In genomic region chr5:136862806-136863205, GRCm38 (mm10) we compare ENCODE assay signal across 13 mouse cellular contexts. TPM values are rescaled to one million over a fixed set of nuclear protein-coding genes. Genes with fewer than 3 reads are reported as not detected.
A peak's percentile ranks its signal among the peaks of the same experiment; 100 is the strongest.
DNase-seq lines count a peak whose midpoint lies in the region; ATAC-seq lines count a peak whose summit lies in the region.
"Had no signal": no experiment of that assay in that cellular context is flagged by ENCODE, and none has a peak within 500 bp of the region (broad histone marks: within the 10 kb centered on the region; RNA-seq: fewer than 3 reads in every experiment).

No protein-coding gene starts in this region.

- 64% methylated on average over 4 of the region's 4 CpGs for WGBS in heart, embryonic 14.5 days
- 59% methylated on average over 4 of the region's 4 CpGs for WGBS in midbrain, embryonic 10.5 days
- WGBS in midbrain, embryonic 16.5 days = 65% methylated on average over 4 of the region's 4 CpGs
- WGBS in limb, embryonic 11.5 days = 35% methylated on average over 4 of the region's 4 CpGs

- DNase-seq in heart, adult 9 months (ENCODE audit: low spot score in 2 of 2) = no peak
- no peak for DNase-seq in midbrain, embryonic 10.5 days (ENCODE audit: low spot score)
- peak; percentile 41 for DNase-seq in limb, embryonic 11.5 days (ENCODE audit: low spot score)
- DNase-seq in thymus, postnatal 36 days = peak; percentile 27 to 49
- DNase-seq in cerebellum, postnatal 36 days = no peak
- no peak for DNase-seq in cerebellum, adult 11 months
- DNase-seq: adrenal gland, postnatal 10 days; cerebellum, adult 18-20 months; midbrain, embryonic 14.5 days had no signal

- no peaks in the 10 kb centered on the region for H3K9me3 ChIP-seq in heart, embryonic 14.5 days (ENCODE audit: control insufficient read depth, low read length)
- no peaks in the 10 kb centered on the region for H3K9me3 ChIP-seq in midbrain, embryonic 10.5 days (replicated peaks)
- no peaks in the 10 kb centered on the region for H3K9me3 ChIP-seq in midbrain, embryonic 16.5 days (replicated peaks; ENCODE audit: control insufficient read depth, low read length, poor library complexity, severe bottlenecking)
- no peaks in the 10 kb centered on the region for H3K9me3 ChIP-seq in limb, embryonic 11.5 days (ENCODE audit: control insufficient read depth, low read length)
- H3K9me3 ChIP-seq: hindbrain, embryonic 15.5 days; liver, embryonic 15.5 days had no signal

- peak overlapping the region; percentile 67 to 86; a peak in 3 of 4 replicates for H3K27ac ChIP-seq in heart, embryonic 14.5 days (replicated peaks in 1 of 2; ENCODE audit: control insufficient read depth in 1 of 2, insufficient read depth in 1 of 2, low read depth in 2 of 2, low read length in 2 of 2)
- H3K27ac ChIP-seq in midbrain, embryonic 10.5 days (replicated peaks) = peak overlapping the region; percentile 84
- H3K27ac ChIP-seq in midbrain, embryonic 16.5 days (ENCODE audit: low read length) = no peak overlapping the region
- peak overlapping the region; percentile 98 for H3K27ac ChIP-seq in limb, embryonic 11.5 days (replicated peaks; ENCODE audit: low read depth, low read length)
- H3K27ac ChIP-seq: liver, embryonic 15.5 days had no signal

- H3K4me3 ChIP-seq in heart, embryonic 14.5 days (ENCODE audit: control insufficient read depth in 1 of 2, insufficient read depth in 1 of 2, low read depth in 1 of 2, low read length in 2 of 2) = no peak overlapping the region
- H3K4me3 ChIP-seq in midbrain, embryonic 10.5 days = no peak overlapping the region
- H3K4me3 ChIP-seq in midbrain, embryonic 16.5 days (ENCODE audit: low read depth, low read length) = no peak overlapping the region
- no peak overlapping the region for H3K4me3 ChIP-seq in limb, embryonic 11.5 days (ENCODE audit: low read depth, low read length)
- H3K4me3 ChIP-seq: hindbrain, embryonic 15.5 days; liver, embryonic 15.5 days had no signal

- H3K9ac ChIP-seq in heart, embryonic 14.5 days (ENCODE audit: low read length) = no peak overlapping the region
- no peak overlapping the region for H3K9ac ChIP-seq in midbrain, embryonic 16.5 days (ENCODE audit: low read depth, low read length)
- peak overlapping the region; percentile 55; the same call in 1 of the 2 replicates for H3K9ac ChIP-seq in limb, embryonic 11.5 days (ENCODE audit: low read length)
- H3K9ac ChIP-seq: hindbrain, embryonic 15.5 days; liver, embryonic 15.5 days had no signal

- no peak for ATAC-seq in heart, embryonic 14.5 days (ENCODE audit: insufficient number of reproducible peaks, insufficient read depth, low FRiP score, low read depth)
- no peak for ATAC-seq in midbrain, embryonic 16.5 days
- no peak for ATAC-seq in limb, embryonic 11.5 days (ENCODE audit: insufficient number of reproducible peaks, low FRiP score, low TSS enrichment, low read depth)

- H3K4me2 ChIP-seq in heart, embryonic 14.5 days (ENCODE audit: low read length) = no peak overlapping the region
- no peak overlapping the region for H3K4me2 ChIP-seq in midbrain, embryonic 16.5 days (ENCODE audit: low read length)
- no peak overlapping the region for H3K4me2 ChIP-seq in limb, embryonic 11.5 days (ENCODE audit: low read depth, severe bottlenecking)
- H3K4me2 ChIP-seq: hindbrain, embryonic 15.5 days; liver, embryonic 15.5 days had no signal

- H3K4me1 ChIP-seq in heart, embryonic 14.5 days (ENCODE audit: control insufficient read depth in 2 of 2, insufficient read depth in 2 of 2, low read length in 2 of 2) = peaks cover 27 to 28% of the 10 kb centered on the region in 2 experiments
- H3K4me1 ChIP-seq in midbrain, embryonic 10.5 days = peaks cover 47% of the 10 kb centered on the region
- peaks cover 10% of the 10 kb centered on the region for H3K4me1 ChIP-seq in midbrain, embryonic 16.5 days (ENCODE audit: control insufficient read depth, insufficient read depth, low read length)
- peaks cover 46% of the 10 kb centered on the region for H3K4me1 ChIP-seq in limb, embryonic 11.5 days (ENCODE audit: control insufficient read depth, insufficient read depth, low read length)

- H3K27me3 ChIP-seq in heart, embryonic 14.5 days (ENCODE audit: control insufficient read depth, insufficient read depth, low read length) = peaks cover 18% of the 10 kb centered on the region
- peaks cover 17% of the 10 kb centered on the region for H3K27me3 ChIP-seq in midbrain, embryonic 10.5 days (ENCODE audit: low read depth, poor library complexity, severe bottlenecking)
- H3K27me3 ChIP-seq in midbrain, embryonic 16.5 days (ENCODE audit: control insufficient read depth, insufficient read depth, low read depth, low read length) = no peaks in the 10 kb centered on the region
- no peaks in the 10 kb centered on the region for H3K27me3 ChIP-seq in limb, embryonic 11.5 days (ENCODE audit: control insufficient read depth, insufficient read depth, low read length)
- H3K27me3 ChIP-seq: hindbrain, embryonic 15.5 days; liver, embryonic 15.5 days had no signal

- H3K36me3 ChIP-seq in heart, embryonic 14.5 days (ENCODE audit: control insufficient read depth, insufficient read depth, low read length) = no peaks in the 10 kb centered on the region
- H3K36me3 ChIP-seq in midbrain, embryonic 10.5 days = no peaks in the 10 kb centered on the region
- no peaks in the 10 kb centered on the region for H3K36me3 ChIP-seq in midbrain, embryonic 16.5 days (ENCODE audit: control insufficient read depth, insufficient read depth, low read length)
- no peaks in the 10 kb centered on the region; the same call in 1 of the 2 replicates for H3K36me3 ChIP-seq in limb, embryonic 11.5 days (ENCODE audit: control insufficient read depth, insufficient read depth, low read length)
- H3K36me3 ChIP-seq: hindbrain, embryonic 15.5 days; liver, embryonic 15.5 days had no signal

RNA-seq across cellular contexts. Expression of gene Col26a1, which starts 20.2 kb away (rescaled TPM):
- 7.8 and 14.2 TPM in 2 replicates for polyA plus RNA-seq in heart, embryonic 14.5 days (2014; fragmentation: Nextera tagmentation; extraction: Ambion mirVana)
- polyA plus RNA-seq in midbrain, embryonic 10.5 days (2016; fragmentation: Nextera tagmentation; extraction: Ambion mirVana) = 38.0 and 44.3 TPM in 2 replicates
- polyA plus RNA-seq in midbrain, embryonic 16.5 days (2015; fragmentation: Nextera tagmentation; extraction: Ambion mirVana) = 22.1 and 24.4 TPM in 2 replicates
- 68.2 and 69.0 TPM in 2 replicates for polyA plus RNA-seq in limb, embryonic 11.5 days (2014; fragmentation: Nextera tagmentation; extraction: Ambion mirVana)

RNA-seq across cellular contexts. Expression of gene Ift22, which starts 45.1 kb away (rescaled TPM):
- 37.5 and 45.9 TPM in 2 replicates for polyA plus RNA-seq in heart, embryonic 14.5 days (2014; fragmentation: Nextera tagmentation; extraction: Ambion mirVana)
- polyA plus RNA-seq in midbrain, embryonic 10.5 days (2016; fragmentation: Nextera tagmentation; extraction: Ambion mirVana) = 104 and 114 TPM in 2 replicates
- 133 and 134 TPM in 2 replicates for polyA plus RNA-seq in midbrain, embryonic 16.5 days (2015; fragmentation: Nextera tagmentation; extraction: Ambion mirVana)
- polyA plus RNA-seq in limb, embryonic 11.5 days (2014; fragmentation: Nextera tagmentation; extraction: Ambion mirVana) = 80.6 and 80.7 TPM in 2 replicates

Comparison
In these comparisons a context has a peak if more than half of its experiments do, and no peak if none do; other contexts are left out.
1. DNase-seq: peak in limb, embryonic 11.5 days (single experiment) and thymus, postnatal 36 days (2 of 2); none in heart, adult 9 months (0 of 2), midbrain, embryonic 10.5 days (single experiment), cerebellum, postnatal 36 days (0 of 2) and cerebellum, adult 11 months (single experiment).